Mouse (Mus musculus): ENCODE results near the gene Parm1. TPM values are rescaled to one million over a fixed set of nuclear protein-coding genes. Genes with fewer than 3 reads are reported as not detected.

Gene Parm1
- polyA plus RNA-seq, 1 experiment from 2014 or later, result 17.3 TPM

GRCm38 (mm10) chr5:91519521-91519920, 2.1 kb downstream of the Parm1 start:
- no peaks in the 10 kb centered on the region for H3K36me3 ChIP-seq (replicated peaks)
- 36% methylated on average over 4 of the region's 4 CpGs for WGBS
- no peaks in the 10 kb centered on the region for H3K9me3 ChIP-seq
- DNase-seq (ENCODE audit: low spot score), result peak; percentile 71
- peaks cover 23% of the 10 kb centered on the region for H3K27me3 ChIP-seq (replicated peaks; ENCODE audit: low read depth, poor library complexity, severe bottlenecking)
- peak overlapping the region; percentile 68 for H3K4me3 ChIP-seq
- no peak overlapping the region for H3K27ac ChIP-seq (replicated peaks)
- H3K4me1 ChIP-seq, result peaks cover 43% of the 10 kb centered on the region

GRCm38 (mm10) chr5:91532748-91533496, 15.5 kb downstream of the Parm1 start:
- no peak for DNase-seq (ENCODE audit: low spot score)
- Histone ChIP-seq H3K36me3 (replicated peaks) (0 out of 2 replicates have a peak, but pooled peaks cover 4% of the 10 kb centered on the region), H3K4me1 (no peaks in the 10 kb centered on the region), H3K27me3 (replicated peaks; ENCODE audit: low read depth, poor library complexity, severe bottlenecking) (no peaks in the 10 kb centered on the region), H3K27ac (replicated peaks) (no peak overlapping the region), H3K9me3 (0 out of 2 replicates have a peak, but pooled peaks cover 4% of the 10 kb centered on the region), H3K4me3 (no peak overlapping the region)
- 85% methylated on average over 10 of the region's 10 CpGs for WGBS

- Histone ChIP-seq H3K36me3 (replicated peaks) (no peaks in the 10 kb centered on the region), H3K4me1 (0 out of 2 replicates have a peak, but pooled peaks cover 4% of the 10 kb centered on the region), H3K4me3 (no peak overlapping the region), H3K27me3 (replicated peaks; ENCODE audit: low read depth, poor library complexity, severe bottlenecking) (no peaks in the 10 kb centered on the region), H3K9me3 (no peaks in the 10 kb centered on the region), H3K27ac (replicated peaks) (no peak overlapping the region)
- no peak for DNase-seq (ENCODE audit: low spot score)
- 88% methylated on average over 7 of the region's 7 CpGs for WGBS
Measured at GRCm38 (mm10) chr5:91559071-91559610, 41.7 kb downstream of the Parm1 start.

GRCm38 (mm10) chr5:91559711-91560110, 42.3 kb downstream of the Parm1 start:
- H3K4me1 ChIP-seq, result 0 out of 2 replicates have a peak, but pooled peaks cover 4% of the 10 kb centered on the region
- no peaks in the 10 kb centered on the region for H3K27me3 ChIP-seq (replicated peaks; ENCODE audit: low read depth, poor library complexity, severe bottlenecking)
- DNase-seq (ENCODE audit: low spot score), result no peak
- no peak overlapping the region for H3K27ac ChIP-seq (replicated peaks)
- no peaks in the 10 kb centered on the region for H3K9me3 ChIP-seq
- 77% methylated on average over 2 of the region's 2 CpGs for WGBS
- H3K36me3 ChIP-seq (replicated peaks), result no peaks in the 10 kb centered on the region
- H3K4me3 ChIP-seq, result no peak overlapping the region

GRCm38 (mm10) chr5:91561394-91561793, 44.0 kb downstream of the Parm1 start:
- Histone ChIP-seq H3K9me3 (no peaks in the 10 kb centered on the region), H3K4me3 (no peak overlapping the region), H3K27ac (replicated peaks) (no peak overlapping the region), H3K4me1 (0 out of 2 replicates have a peak, but pooled peaks cover 4% of the 10 kb centered on the region), H3K36me3 (replicated peaks) (no peaks in the 10 kb centered on the region), H3K27me3 (replicated peaks; ENCODE audit: low read depth, poor library complexity, severe bottlenecking) (no peaks in the 10 kb centered on the region)
- 92% methylated on average over 3 of the region's 3 CpGs for WGBS
- DNase-seq (ENCODE audit: low spot score), result no peak

- H3K4me3 ChIP-seq, result no peak overlapping the region
- H3K9me3 ChIP-seq, result no peaks in the 10 kb centered on the region
- no peak overlapping the region for H3K27ac ChIP-seq (replicated peaks)
- WGBS, result 76% methylated on average over 7 of the region's 7 CpGs
- 0 out of 2 replicates have a peak, but pooled peaks cover 4% of the 10 kb centered on the region for H3K4me1 ChIP-seq
- DNase-seq (ENCODE audit: low spot score), result no peak
- H3K27me3 ChIP-seq (replicated peaks; ENCODE audit: low read depth, poor library complexity, severe bottlenecking), result no peaks in the 10 kb centered on the region
- no peaks in the 10 kb centered on the region for H3K36me3 ChIP-seq (replicated peaks)
Measured at GRCm38 (mm10) chr5:91562486-91562885, 45.1 kb downstream of the Parm1 start.

- Histone ChIP-seq H3K4me1 (0 out of 2 replicates have a peak, but pooled peaks cover 4% of the 10 kb centered on the region), H3K4me3 (no peak overlapping the region), H3K27me3 (replicated peaks; ENCODE audit: low read depth, poor library complexity, severe bottlenecking) (no peaks in the 10 kb centered on the region), H3K36me3 (replicated peaks) (no peaks in the 10 kb centered on the region), H3K27ac (replicated peaks) (no peak overlapping the region), H3K9me3 (no peaks in the 10 kb centered on the region)
- no peak for DNase-seq (ENCODE audit: low spot score)
- 92% methylated on average over 3 of the region's 3 CpGs for WGBS
Measured at GRCm38 (mm10) chr5:91564054-91564453, 46.6 kb downstream of the Parm1 start.

GRCm38 (mm10) chr5:91565458-91565857, 48.0 kb downstream of the Parm1 start:
- H3K9me3 ChIP-seq, result no peaks in the 10 kb centered on the region
- H3K36me3 ChIP-seq (replicated peaks), result no peaks in the 10 kb centered on the region
- no peak for DNase-seq (ENCODE audit: low spot score)
- 91% methylated on average over 3 of the region's 3 CpGs for WGBS
- no peaks in the 10 kb centered on the region for H3K27me3 ChIP-seq (replicated peaks; ENCODE audit: low read depth, poor library complexity, severe bottlenecking)
- H3K27ac ChIP-seq (replicated peaks), result no peak overlapping the region
- H3K4me1 ChIP-seq, result 0 out of 2 replicates have a peak, but pooled peaks cover 4% of the 10 kb centered on the region
- H3K4me3 ChIP-seq, result no peak overlapping the region

- Histone ChIP-seq H3K27ac (replicated peaks) (no peak overlapping the region), H3K4me1 (0 out of 2 replicates have a peak, but pooled peaks cover 4% of the 10 kb centered on the region), H3K9me3 (no peaks in the 10 kb centered on the region), H3K27me3 (replicated peaks; ENCODE audit: low read depth, poor library complexity, severe bottlenecking) (no peaks in the 10 kb centered on the region), H3K36me3 (replicated peaks) (no peaks in the 10 kb centered on the region), H3K4me3 (no peak overlapping the region)
- 74% methylated on average over 3 of the region's 3 CpGs for WGBS
- DNase-seq (ENCODE audit: low spot score), result no peak
Measured at GRCm38 (mm10) chr5:91566591-91566990, 49.2 kb downstream of the Parm1 start.

GRCm38 (mm10) chr5:91574211-91574610, 56.8 kb downstream of the Parm1 start:
- 81% methylated on average over 2 of the region's 2 CpGs for WGBS
- DNase-seq (ENCODE audit: low spot score), result no peak
- H3K27ac ChIP-seq (replicated peaks), result no peak overlapping the region

GRCm38 (mm10) chr5:91578924-91579323, 61.5 kb downstream of the Parm1 start:
- no peak overlapping the region for H3K4me3 ChIP-seq
- no peaks in the 10 kb centered on the region for H3K36me3 ChIP-seq (replicated peaks)
- 89% methylated on average over 7 of the region's 7 CpGs for WGBS
- no peaks in the 10 kb centered on the region for H3K9me3 ChIP-seq
- no peak overlapping the region for H3K27ac ChIP-seq (replicated peaks)
- H3K4me1 ChIP-seq, result no peaks in the 10 kb centered on the region
- no peak for DNase-seq (ENCODE audit: low spot score)
- no peaks in the 10 kb centered on the region for H3K27me3 ChIP-seq (replicated peaks; ENCODE audit: low read depth, poor library complexity, severe bottlenecking)

More at GRCm38 (mm10) chr5:91574211-91574610, 56.8 kb downstream of the Parm1 start:
- no peaks in the 10 kb centered on the region for H3K4me1 ChIP-seq
- no peaks in the 10 kb centered on the region for H3K27me3 ChIP-seq (replicated peaks; ENCODE audit: low read depth, poor library complexity, severe bottlenecking)
- H3K4me3 ChIP-seq, result no peak overlapping the region
- H3K9me3 ChIP-seq, result no peaks in the 10 kb centered on the region
- H3K36me3 ChIP-seq (replicated peaks), result no peaks in the 10 kb centered on the region

GRCm38 (mm10) chr5:91581799-91582198, 64.4 kb downstream of the Parm1 start:
- WGBS, result 85% methylated on average over 4 of the region's 4 CpGs
- Histone ChIP-seq H3K36me3 (replicated peaks) (no peaks in the 10 kb centered on the region), H3K27ac (replicated peaks) (no peak overlapping the region), H3K4me3 (no peak overlapping the region), H3K9me3 (no peaks in the 10 kb centered on the region), H3K4me1 (no peaks in the 10 kb centered on the region), H3K27me3 (replicated peaks; ENCODE audit: low read depth, poor library complexity, severe bottlenecking) (no peaks in the 10 kb centered on the region)
- no peak for DNase-seq (ENCODE audit: low spot score)

GRCm38 (mm10) chr5:91586206-91586605, 68.8 kb downstream of the Parm1 start:
- H3K27me3 ChIP-seq (replicated peaks; ENCODE audit: low read depth, poor library complexity, severe bottlenecking), result no peaks in the 10 kb centered on the region
- no peak overlapping the region for H3K4me3 ChIP-seq
- 51% methylated on average over 3 of the region's 3 CpGs for WGBS
- 0 out of 2 replicates have a peak, but pooled peaks cover 2% of the 10 kb centered on the region for H3K9me3 ChIP-seq
- no peaks in the 10 kb centered on the region for H3K4me1 ChIP-seq
- H3K36me3 ChIP-seq (replicated peaks), result no peaks in the 10 kb centered on the region
- DNase-seq (ENCODE audit: low spot score), result no peak
- H3K27ac ChIP-seq (replicated peaks), result no peak overlapping the region

Measured in embryonic facial prominence, embryonic 10.5 days (tissue).